Mouse (Mus musculus): ENCODE data around the gene Gtf2h4. TPM values are rescaled to one million over a fixed set of nuclear protein-coding genes. Genes with fewer than 3 reads are reported as not detected.
A peak's percentile ranks its signal among the peaks of the same experiment; 100 is the strongest.

Gene Gtf2h4
- total and polyA plus RNA-seq, 3 experiments: 76.3 to 97.6 TPM; not detected in 1

- Histone ChIP-seq H3K9me3 (replicated peaks; ENCODE audit: insufficient read depth, low read length) (no peaks in the 10 kb centered on the region), H3K27ac (ENCODE audit: control insufficient read depth, low read depth, low read length) (no peak overlapping the region), H3K4me3 (ENCODE audit: control insufficient read depth in 1 of 2, insufficient read depth in 1 of 2, low read depth in 2 of 2, low read length in 2 of 2) (peak overlapping the region; percentile 34 to 46; a peak in 3 of 4 replicates), H3K4me1 (ENCODE audit: control insufficient read depth in 1 of 2, insufficient read depth in 2 of 2, low read length in 2 of 2) (peaks cover 0 to 17% of the 10 kb centered on the region in 2 experiments; a peak in 2 of 4 replicates), H3K36me3 (ENCODE audit: control insufficient read depth in 1 of 2, insufficient read depth in 2 of 2, low read length in 2 of 2) (peaks cover 0 to 11% of the 10 kb centered on the region in 2 experiments; a peak in 2 of 4 replicates), H3K27me3 (ENCODE audit: control insufficient read depth in 1 of 2, insufficient read depth in 2 of 2, low read length in 2 of 2) (peaks cover 0 to 9% of the 10 kb centered on the region in 2 experiments), H3K9ac (ENCODE audit: control insufficient read depth, low read depth, low read length, poor library complexity, severe bottlenecking) (peak overlapping the region; percentile 42; the same call in 1 of the 2 replicates), H3K79me2 (ENCODE audit: control insufficient read depth, insufficient read depth, low read length, poor library complexity) (no peaks in the 10 kb centered on the region)
- TF ChIP-seq ZNF384 (IDR thresholded peaks at IDR 0.05; ENCODE audit: low read depth, low read length) (0 out of 2 replicates have a peak, but pooled peaks have one; percentile 24), GATA1 (IDR thresholded peaks at IDR 0.05; ENCODE audit: low read depth, low read length) (0 out of 2 replicates have a peak, but pooled peaks have one; percentile 13), MYC (IDR thresholded peaks at IDR 0.05; ENCODE audit: low read depth, low read length) (no peak), CHD1 (IDR thresholded peaks at IDR 0.05; ENCODE audit: low read depth, low read length) (no peak)
- DNase-seq (ENCODE audit: low read depth, low spot score): peak; percentile 21
Measured at GRCm38 (mm10) chr17:35639352-35639751, 34.2 kb downstream of the Gtf2h4 start.

DNA sequence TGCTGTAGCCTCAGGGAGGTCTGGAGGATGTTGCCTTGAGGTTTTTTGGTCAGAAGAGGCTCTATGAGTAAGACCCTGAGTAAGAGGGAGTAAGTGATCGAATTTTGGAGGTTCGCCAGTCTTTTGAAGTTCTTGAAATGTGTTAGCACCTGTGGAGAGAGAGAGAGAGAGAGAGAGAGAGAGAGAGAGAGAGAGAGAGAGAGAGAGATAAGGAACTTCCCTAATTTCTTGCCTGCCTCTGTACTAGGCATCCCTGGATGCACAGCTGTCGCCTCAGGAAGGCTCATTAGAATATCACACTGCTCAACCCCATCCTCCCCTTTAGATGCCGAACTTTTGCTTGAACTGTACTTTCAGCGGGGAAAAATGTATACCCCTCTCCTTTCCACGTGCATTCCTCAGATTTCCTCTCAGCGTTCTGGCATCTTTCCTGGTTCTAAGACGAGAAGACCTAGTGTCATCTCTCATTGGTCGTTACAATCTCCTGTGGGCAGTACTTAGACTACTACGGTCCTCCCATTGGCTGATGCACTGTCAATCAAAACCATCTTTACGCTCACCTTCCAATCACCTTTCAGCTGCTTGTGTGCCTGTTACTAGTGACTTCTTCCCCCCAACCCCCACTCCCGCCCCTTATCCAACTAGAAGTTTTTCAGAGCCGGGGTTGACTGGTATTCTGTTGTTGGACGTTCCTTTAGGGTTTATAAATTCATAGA is 34.9 kb downstream of the Gtf2h4 start:
- peaks cover 0 to 17% of the 10 kb centered on the region in 2 experiments; a peak in 2 of 4 replicates for H3K4me1 ChIP-seq (ENCODE audit: control insufficient read depth in 1 of 2, insufficient read depth in 2 of 2, low read length in 2 of 2)
- peak; percentile 29 to 74; a peak in 3 of 4 replicates for TF ChIP-seq EP300 (IDR thresholded peaks at IDR 0.05; ENCODE audit: low read depth in 1 of 2, low read length in 2 of 2)
- TF ChIP-seq UBTF (IDR thresholded peaks at IDR 0.05; ENCODE audit: borderline replicate concordance, insufficient read depth, low read depth, low read length): no peak
- 0 out of 2 replicates have a peak, but pooled peaks have one; percentile 6 for TF ChIP-seq HCFC1 (IDR thresholded peaks at IDR 0.05; ENCODE audit: low read depth, low read length)
- no peak for TF ChIP-seq POLR2A (IDR thresholded peaks at IDR 0.05; ENCODE audit: control insufficient read depth in 1 of 2, insufficient read depth in 1 of 2, low read depth in 1 of 2, low read length in 2 of 2, poor library complexity in 1 of 2)
- peak; percentile 87 for TF ChIP-seq GATA1 (IDR thresholded peaks at IDR 0.05; ENCODE audit: low read depth, low read length)
- peak; percentile 40; the same call in 1 of the 2 replicates for TF ChIP-seq ELF1 (IDR thresholded peaks at IDR 0.05; ENCODE audit: low read depth, low read length)
- TF ChIP-seq RCOR1 (IDR thresholded peaks at IDR 0.05; ENCODE audit: low read depth, low read length): peak; percentile 78
- TF ChIP-seq CHD2 (IDR thresholded peaks at IDR 0.05; ENCODE audit: low read length): peak; percentile 91
- TF ChIP-seq JUND (IDR thresholded peaks at IDR 0.05; ENCODE audit: low read depth, low read length): 0 out of 2 replicates have a peak, but pooled peaks have one; percentile 49
- peak; percentile 57; the same call in 1 of the 2 replicates for TF ChIP-seq ETS1 (IDR thresholded peaks at IDR 0.05; ENCODE audit: low read depth, low read length)
- peak; percentile 54 for TF ChIP-seq TCF12 (IDR thresholded peaks at IDR 0.05; ENCODE audit: low read depth, low read length)
- no peak for TF ChIP-seq RAD21 (IDR thresholded peaks at IDR 0.05; ENCODE audit: low read depth, low read length)
- peak; percentile 58 for TF ChIP-seq MAX (IDR thresholded peaks at IDR 0.05; ENCODE audit: low read length)
- peak overlapping the region; percentile 38 to 46 for H3K4me3 ChIP-seq (ENCODE audit: control insufficient read depth in 1 of 2, insufficient read depth in 1 of 2, low read depth in 2 of 2, low read length in 2 of 2)
- H3K27ac ChIP-seq (ENCODE audit: control insufficient read depth, low read depth, low read length): no peak overlapping the region
- no peaks in the 10 kb centered on the region for H3K9me3 ChIP-seq (replicated peaks; ENCODE audit: insufficient read depth, low read length)
- H3K9ac ChIP-seq (ENCODE audit: control insufficient read depth, low read depth, low read length, poor library complexity, severe bottlenecking): peak overlapping the region; percentile 42; the same call in 1 of the 2 replicates
- DNase-seq (ENCODE audit: low read depth, low spot score): peak; percentile 97
- H3K79me2 ChIP-seq (ENCODE audit: control insufficient read depth, insufficient read depth, low read length, poor library complexity): no peaks in the 10 kb centered on the region
- H3K36me3 ChIP-seq (ENCODE audit: control insufficient read depth in 1 of 2, insufficient read depth in 2 of 2, low read length in 2 of 2): peaks cover 0 to 11% of the 10 kb centered on the region in 2 experiments; a peak in 2 of 4 replicates
- peaks cover 0 to 6% of the 10 kb centered on the region in 2 experiments; a peak in 3 of 4 replicates for H3K27me3 ChIP-seq (ENCODE audit: control insufficient read depth in 1 of 2, insufficient read depth in 2 of 2, low read length in 2 of 2)
